Mouse (Mus musculus) left cerebral cortex, postnatal 10 days (tissue): Measurements from ENCODE around the gene Fam19a3. TPM values are rescaled to one million over a fixed set of nuclear protein-coding genes. Genes with fewer than 3 reads are reported as not detected.

Experiments used
- DNase-seq, 2 experiments: peaks; one replicate each; pipeline ENCODE4 v3.0.0; 2021 to 2022; ENCODE audit warnings: low spot score in 2 of 2, mixed read lengths in 1 of 2; ENCODE audit errors: extremely low spot score in 1 of 2
- intact Hi-C: fragments of 180-260 bp; cut with DNase I; formaldehyde crosslinking; loops from one replicate; pipeline ENCODE4 v1.15.1; 2025
- total RNA-seq, 2 experiments: library from RNA; stranded (reverse); gene quantifications; 2 replicates each; pipeline ENCODE4 v1.2.3; 2021

The Fam19a3 gene
- total RNA-seq, 2 experiments from 2014 or later: not detected

DNA sequence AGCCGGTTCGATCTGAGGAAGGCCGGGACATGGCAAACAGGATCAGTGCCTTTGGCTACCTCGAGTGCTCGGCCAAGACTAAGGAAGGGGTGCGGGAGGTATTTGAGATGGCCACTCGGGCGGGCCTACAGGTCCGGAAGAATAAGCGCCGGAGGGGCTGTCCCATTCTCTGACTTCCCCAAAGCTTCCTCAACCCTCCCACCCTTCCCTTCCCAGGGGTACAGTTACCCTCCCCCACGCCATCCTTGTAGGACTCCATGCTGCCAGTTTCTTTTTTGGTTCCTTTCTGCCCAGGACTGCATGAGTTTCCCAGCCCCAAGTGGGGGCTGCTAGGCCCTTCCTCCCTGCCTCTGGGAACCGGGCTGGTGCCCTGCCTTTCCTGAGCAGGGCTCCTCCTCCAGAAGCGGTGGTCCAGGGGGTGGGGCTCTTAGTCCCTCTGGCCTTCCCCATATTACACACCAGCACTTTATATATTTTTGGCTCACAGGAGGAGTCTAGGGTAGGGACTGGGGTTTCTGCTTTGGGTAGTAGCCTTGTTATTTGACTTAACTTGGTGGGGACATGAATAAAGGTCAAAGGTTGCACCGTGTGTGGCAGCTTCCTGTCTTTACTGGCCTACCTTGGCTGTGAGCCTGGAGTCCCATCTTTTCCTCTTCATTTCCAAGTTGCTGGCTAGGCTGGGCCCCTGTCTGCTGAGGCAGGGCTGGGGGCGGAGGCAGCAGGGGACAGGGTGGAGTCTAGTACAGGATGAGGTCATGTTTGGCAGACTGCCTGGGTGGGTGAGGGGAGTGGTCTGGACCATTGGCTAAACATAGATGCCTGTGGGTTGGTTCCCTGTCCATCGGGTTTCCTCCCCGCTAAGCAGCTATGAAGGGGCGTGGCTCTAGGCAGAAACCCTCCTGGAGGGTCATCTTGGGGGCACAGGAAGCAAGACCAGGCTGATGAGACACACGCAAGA, 12.5 kb upstream of the Fam19a3 start:
- DNase-seq: peak; percentile 74 to 96
- intact Hi-C loops: no loop called here

DNA sequence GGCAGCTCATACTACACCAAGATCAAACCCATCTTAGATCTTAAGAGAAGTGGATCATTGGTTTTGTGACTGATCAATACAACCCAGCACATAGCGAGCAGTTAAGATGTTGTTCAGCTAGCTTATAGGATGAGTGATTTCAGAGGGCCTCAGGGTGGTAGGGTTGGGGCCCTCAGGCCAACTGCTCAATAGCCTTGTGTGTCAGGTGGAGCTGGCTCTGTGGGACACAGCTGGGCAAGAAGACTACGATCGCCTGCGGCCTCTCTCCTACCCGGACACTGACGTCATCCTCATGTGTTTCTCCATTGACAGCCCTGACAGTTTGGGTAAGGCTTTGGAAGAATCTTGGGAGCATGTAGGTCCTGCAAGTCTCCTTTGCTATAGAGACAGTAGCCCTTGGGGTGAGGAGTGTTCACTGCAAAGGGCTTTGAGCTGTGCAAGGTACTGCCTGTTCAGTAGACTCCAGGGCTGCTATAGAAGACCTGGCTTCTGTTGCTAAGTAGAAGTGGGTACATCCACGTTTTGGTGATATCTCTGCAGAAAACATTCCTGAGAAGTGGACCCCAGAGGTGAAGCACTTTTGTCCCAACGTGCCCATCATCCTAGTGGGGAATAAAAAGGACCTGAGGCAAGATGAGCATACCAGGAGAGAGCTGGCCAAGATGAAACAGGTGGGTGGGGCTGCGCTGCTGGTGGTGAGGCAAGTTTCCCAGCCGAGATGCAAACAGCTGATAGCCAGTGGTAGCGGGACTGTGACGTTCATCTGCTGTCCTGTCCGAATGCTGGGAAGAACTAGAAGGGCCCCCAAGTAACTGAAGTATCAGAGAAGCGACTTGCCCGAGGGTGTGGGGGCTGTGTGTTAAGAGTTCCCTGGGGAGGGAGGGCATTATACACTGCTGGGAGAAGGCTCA, 11.0 kb upstream of the Fam19a3 start:
- intact Hi-C loops: no loop called here
- DNase-seq: peak in 1 of 2 experiments; percentile 41

DNA sequence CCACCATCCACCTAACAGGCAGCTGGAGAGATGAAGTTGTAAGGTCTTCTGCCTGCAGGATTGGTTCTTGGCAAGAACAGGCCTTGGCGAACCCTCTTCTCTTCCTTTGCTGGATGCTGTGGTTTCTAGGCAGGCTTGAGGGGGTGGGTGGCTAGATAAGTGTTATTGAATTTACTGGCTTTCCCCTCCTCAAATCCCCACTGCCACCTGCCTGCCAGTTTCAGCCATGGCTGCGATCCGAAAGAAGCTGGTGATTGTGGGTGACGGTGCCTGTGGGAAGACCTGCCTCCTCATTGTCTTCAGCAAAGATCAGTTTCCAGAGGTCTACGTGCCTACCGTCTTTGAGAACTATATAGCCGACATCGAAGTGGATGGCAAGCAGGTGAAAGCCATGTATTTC, 10.0 kb upstream of the Fam19a3 start:
- DNase-seq: no peak
- intact Hi-C loops: no loop called here

DNA sequence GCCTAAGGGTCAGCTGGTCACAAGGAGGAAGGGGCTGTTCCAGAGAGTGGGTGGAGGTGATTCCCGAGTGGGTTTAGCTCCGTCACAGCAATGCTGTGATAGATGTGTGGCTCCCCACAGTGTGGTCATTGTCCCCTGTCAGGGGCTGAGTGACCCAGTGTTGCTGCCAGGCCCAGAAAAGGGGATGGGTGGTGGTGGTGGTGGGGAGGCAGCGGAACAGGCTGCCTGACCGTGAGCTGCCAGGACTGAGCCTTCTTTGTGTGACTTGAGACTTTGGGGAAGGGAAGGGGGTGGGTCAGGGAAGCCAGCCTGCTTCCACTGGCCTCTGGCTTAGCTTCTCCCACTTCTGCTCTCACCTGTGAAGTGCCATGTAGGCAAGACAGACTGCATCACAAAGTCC, 9.4 kb upstream of the Fam19a3 start:
- peak in 1 of 2 experiments; percentile 54 for DNase-seq
- intact Hi-C loops: no loop called here

DNA sequence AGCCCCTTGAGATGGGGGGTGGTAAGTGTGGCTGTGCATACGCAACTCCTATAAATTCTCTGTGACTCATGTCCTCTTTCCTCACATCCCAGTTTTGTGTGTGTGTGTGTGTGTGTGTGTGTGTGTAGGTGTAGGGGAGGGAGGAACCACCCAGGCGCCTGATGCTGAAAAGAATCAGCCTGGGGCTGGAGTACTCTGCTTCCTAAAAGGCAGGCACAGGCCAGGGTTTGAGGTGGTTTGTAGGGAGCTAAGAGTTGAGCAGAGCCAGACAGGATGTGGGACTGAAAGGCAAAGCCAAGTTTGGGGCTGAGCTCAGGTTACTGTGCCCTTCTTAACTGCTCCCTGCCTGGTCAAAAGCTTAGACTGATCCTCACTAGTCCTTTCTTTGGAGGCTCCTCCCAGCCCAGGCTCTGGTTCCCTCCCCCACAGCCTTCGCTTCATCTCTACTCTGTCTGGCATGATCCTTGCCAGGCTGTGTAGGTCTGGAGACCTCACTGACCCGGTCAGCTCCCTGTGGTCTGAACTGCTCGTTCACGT, 8.8 kb upstream of the Fam19a3 start:
- DNase-seq: peak in 1 of 2 experiments; percentile 65
- intact Hi-C loops: no loop called here

DNA sequence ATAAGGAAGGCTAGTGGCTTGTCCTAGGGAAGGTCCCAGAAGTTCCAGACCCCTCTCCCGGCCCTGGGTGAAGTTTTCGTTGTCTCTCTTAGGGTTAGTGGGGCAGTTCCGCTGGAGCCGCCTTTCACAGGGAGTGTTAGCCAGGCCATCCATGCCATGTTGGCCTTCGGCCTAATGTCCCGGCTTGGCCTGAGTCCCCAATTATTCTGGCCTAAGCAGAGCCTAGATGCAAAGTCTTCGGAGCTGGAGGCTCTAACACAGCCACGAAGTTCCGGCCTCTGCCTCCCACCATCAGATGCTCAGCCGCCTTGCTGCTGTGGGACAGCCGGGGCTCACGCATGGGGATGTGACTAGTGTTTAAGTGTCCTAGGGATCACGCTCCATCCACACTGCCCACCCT, 8.2 kb upstream of the Fam19a3 start:
- DNase-seq: no peak
- intact Hi-C loops: no loop called here

DNA sequence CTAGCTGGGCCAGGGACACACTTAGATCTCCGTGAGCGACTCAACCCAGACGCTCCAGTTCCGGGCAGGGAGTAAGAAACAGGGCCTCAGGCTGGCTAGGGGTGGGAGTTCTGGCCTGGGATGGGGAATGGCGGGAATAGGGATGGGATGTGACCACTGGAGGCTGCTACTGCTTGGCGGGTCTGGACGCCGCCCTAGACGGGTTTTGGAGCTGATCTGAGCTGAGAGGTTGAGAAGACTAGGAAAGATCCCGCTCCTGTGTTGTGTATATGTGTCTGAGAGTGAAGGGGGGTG, 7.6 kb upstream of the Fam19a3 start:
- intact Hi-C loops: no loop called here
- no peak for DNase-seq

DNA sequence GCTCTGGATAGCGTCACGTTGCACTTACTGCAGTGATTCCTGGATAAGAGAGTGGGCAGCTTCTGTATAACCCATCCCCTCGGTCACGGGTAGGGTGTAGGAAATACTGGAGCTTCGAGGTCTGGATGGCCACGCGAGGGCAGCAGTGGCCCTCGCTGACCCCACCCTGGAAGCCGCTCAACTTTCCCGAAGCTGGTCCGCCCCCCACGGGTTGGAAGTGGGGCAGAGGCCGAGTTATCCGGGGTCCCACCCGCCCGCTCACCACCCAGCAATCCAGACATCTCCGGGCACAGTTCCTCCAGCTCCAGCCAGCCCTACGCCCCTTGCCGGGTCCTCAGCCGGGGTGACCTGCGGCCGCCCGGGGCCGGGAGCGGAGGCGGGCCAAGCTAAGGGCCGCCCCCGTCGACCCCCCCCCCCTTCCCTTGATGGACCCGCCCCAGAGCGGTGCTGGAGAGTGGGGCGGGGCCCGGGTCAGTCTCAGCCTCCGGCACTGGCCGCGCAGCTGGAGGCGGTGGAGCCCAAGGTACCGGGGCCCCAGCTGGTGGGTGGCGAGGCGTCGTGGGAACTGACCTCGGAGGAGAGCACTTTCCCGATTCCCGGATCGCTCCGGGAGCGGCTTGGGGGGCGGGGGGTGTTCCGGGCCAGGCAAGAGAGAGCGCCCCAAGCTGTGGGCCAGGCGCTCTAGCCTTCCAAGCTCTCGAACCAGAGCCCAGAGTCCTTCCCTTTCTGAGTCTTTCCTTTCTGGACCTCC, 7.1 kb upstream of the Fam19a3 start:
- intact Hi-C loops: no loop called here
- DNase-seq: peak in 1 of 2 experiments; percentile 91

DNA sequence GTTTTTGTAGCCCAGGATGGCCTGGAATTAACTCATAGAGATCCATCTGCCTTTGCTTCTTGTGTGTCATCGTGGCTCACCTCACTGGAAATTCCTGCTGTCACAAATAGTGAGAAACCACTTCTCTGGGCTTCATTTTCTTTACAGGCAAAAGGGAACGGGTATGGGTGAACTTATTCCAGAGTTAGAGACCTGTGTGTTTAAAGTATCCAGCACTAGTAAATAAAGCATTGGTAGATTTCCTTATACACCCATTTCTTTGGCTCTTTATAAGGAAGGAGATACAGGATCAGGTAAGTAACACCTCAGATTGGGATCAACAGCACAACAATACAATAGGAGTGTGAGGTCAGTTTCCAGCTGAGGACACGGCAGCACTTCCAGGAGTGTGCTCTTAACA, 6.4 kb upstream of the Fam19a3 start, which contains the start of gene Rhoc:
Gene Rhoc, plus strand, starts transcription at position 301 of the 400 bp plus-strand sequence.
- intact Hi-C loops: no loop called here
- DNase-seq: no peak

DNA sequence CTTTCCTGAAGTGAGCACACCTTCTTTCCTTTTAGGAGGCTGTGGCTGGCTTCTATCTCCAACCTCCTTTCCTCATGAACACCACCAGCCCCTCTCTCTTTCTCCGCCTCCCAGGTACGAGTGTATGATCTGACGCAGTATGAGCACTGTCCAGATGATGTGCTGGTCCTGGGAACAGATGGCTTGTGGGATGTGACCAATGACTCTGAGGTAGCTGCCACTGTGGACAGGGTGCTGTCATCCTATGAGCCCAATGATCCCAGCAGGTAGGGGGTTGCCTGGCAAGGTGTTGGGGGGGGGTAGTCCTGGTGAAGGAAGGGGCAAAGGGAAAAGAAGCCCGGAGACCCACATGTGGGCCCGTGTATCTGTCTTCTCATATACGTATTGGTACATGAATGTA, 3.6 kb upstream of the Fam19a3 start:
- DNase-seq: no peak
- intact Hi-C loops: no loop called here

DNA sequence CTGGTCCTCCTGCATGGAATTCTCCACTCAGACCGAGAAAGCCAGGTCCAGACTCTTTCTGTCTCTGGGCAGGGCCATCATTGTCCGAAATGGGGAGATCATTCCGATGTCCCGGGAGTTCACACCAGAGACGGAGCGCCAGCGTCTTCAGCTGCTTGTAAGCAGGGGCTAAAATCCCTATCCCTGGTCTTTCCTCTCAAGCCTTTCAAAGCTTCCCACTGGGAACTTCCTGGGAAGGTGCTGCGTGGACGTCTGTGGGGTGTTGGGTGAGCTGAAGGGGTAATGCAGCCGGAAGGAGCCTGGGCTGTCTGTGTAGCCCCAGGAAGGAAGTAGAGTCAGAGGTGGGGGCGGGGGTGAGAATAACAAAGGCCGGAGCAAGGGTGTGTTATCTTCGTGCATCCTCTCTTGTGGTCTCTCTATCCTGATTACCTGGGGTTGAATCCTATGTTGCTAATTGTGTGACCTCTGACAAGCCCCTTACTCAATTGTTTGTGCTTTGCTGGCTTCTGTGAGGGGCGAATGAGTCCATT, 2.4 kb upstream of the Fam19a3 start:
- intact Hi-C loops: loop anchor here (5.0 kb wide), 1 partner anchor 78 kb away; the partner anchor contains the start of genes Capza1 and St7l
- peak in 1 of 2 experiments; percentile 33 for DNase-seq

DNA sequence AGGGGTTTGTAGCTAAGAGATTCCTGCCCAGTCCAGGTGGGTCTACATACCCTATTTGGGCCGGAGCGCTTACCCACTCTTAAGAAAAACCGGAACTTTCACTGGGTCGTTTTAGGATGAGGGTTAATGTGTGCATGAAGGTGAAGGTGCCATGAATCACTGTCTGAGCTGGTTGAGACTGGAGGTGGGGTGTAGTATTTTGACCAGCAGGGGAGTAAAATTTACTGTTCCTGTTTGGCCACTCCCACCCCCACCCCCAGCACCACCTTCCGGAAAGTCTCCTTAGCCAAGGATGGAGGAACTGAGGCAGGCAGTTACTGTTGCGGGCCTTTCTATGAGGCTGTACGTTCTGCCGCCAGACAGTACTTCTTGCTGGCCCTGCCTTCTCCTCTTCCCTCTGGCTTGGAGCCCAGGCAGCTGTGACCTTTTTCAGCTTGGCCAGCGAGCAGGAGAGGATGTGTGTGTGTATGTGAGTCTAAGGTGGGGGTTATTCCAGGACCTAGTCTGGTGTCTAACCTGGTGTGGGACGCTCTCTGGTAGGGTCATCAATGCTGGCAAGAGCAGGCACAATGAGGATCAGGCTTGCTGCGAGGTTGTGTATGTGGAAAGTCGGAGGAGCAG, 531 bp upstream of the Fam19a3 start:
- intact Hi-C loops: loop anchor here (5.0 kb wide), 1 partner anchor 80 kb away; the partner anchor contains the start of genes Capza1 and St7l
- peak in 1 of 2 experiments; percentile 78 for DNase-seq

DNA sequence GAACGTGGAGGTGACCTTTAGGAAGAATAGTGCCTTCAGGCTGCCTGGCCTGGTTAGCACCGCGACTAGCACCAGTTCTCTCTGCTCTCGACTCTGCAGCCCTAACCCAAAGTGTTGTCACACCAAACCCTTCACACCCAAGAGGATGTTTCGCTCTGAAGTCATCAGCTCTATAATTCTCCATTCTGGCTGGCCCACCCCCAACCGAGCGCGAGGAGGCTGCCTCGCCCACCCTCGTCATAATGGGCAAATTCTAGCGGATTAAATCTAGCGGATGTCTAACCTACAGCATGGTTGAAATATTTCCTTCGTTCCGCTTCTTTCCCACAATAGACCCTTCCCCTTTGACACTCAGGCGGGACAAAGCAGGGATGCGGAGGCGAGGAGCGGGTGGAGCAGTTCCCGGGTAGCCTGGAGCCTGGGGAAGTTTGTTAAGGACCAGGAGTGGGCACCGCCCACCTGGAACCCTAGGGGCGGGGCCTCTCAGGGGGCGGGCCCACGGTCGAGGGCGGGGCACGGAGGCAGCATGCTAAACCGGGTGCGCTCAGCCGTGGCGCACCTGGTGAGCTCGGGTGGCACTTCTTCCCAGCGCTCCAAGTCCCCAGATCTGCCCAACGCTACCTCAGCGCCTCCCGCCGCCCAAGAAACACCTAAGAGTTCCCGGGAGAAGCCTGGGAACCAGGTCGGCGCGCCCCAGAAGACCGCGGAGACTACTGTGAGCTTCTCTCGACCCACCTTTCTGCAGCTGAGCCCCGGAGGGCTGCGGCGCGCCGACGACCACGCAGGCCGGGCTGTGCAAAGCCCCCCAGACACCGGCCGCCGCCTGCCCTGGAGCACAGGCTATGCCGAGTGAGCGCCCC, 849 bp downstream of the Fam19a3 start, which contains the start of gene Ppm1j:
Gene Ppm1j, plus strand, starts transcription at position 496 of the 860 bp plus-strand sequence.
- DNase-seq: peak in 1 of 2 experiments; percentile 71
- intact Hi-C loops: loop anchor here (2.0 to 5.0 kb wide), 2 partner anchors 66 to 82 kb away; partner anchors contain the start of genes Capza1 and St7l

DNA sequence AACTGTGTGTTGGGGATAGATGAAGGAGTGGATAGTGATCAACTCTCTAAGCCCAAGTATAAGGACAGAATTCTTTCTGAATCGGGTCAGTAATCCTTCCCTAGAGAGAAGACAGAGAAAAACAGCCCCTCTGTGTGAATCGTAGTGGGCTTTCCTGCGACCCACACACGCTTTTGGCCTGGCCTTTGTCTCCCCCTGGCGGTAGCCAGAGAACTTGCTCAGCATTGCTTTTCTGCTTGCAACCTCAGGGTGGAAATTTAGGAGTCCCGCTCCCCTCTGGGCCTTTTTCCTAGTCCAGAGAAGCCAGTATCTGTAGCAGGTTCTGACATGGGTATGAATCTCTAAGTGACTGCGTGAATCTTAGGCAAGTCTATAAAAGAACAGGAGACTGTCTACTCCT, 1.7 kb downstream of the Fam19a3 start:
- intact Hi-C loops: loop anchor here (2.0 to 10.0 kb wide), 3 partner anchors 65 to 185 kb away; partner anchors contain the start of genes Capza1, St7l and Wnt2b
- DNase-seq: peak; percentile 42 to 75

DNA sequence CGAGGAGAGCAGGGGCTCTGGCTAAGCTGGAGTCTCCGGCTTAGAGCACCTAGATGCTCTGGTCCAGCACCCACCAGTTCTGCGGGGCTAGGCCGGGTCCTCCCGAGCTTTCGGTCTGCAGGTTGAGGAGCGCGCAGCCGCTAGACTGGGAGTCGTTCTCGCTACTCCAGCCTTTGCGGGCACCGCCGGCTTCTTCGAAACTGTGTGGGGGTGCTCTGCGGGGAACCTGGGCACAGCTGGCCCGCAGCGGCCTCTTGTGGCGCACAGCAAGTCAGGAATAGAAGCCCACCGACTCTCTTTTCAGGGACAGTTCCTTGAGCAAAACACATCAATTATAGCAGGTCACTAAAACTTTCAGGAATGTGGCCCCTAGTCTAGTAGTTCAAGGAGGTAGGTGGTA, 4.3 kb downstream of the Fam19a3 start:
- intact Hi-C loops: loop anchor here (10.0 kb wide), 1 partner anchor 187 kb away; the partner anchor contains the start of gene Wnt2b
- DNase-seq: peak in 1 of 2 experiments; percentile 45

DNA sequence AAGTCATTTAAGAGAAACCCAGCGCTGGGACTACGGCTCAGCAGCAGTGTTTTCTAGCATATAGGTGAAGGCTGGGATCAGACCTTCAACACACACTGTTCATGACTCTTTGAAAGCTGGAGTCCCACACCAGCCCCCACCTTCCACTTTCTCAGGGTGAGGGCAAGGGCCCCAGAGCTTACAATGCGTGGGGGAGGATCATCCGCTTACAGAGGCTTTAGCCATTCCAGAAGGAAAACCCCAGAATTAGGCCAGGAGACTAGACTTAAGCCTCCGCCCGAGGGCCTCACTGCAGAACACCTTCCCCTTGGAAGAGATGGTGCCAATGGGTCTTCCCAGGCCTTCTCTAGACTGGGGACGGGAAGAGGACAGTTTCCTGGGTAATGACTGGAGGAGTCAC, 8.3 kb downstream of the Fam19a3 start:
- no peak for DNase-seq
- intact Hi-C loops: loop anchor here (2.0 to 10.0 kb wide), 2 partner anchors 58 to 192 kb away; partner anchors contain the start of gene Wnt2b
